Mouse (Mus musculus) skeletal muscle tissue, adult 2 months (tissue): Measurements from ENCODE around the gene Ghrhr.
A peak's percentile ranks its signal among the peaks of the same experiment; 100 is the strongest.

Source experiments
- DNase-seq: peaks from one replicate; pipeline ENCODE4 v3.0.0-alpha.2; 2012; ENCODE audit warnings: low read depth, low spot score

Ghrhr gene

GRCm38 (mm10) chr6:55353711-55354445 is 22.2 kb upstream of the Ghrhr start:
- DNase-seq = no peak

- DNase-seq = no peak
These were observed 21.5 kb upstream of the Ghrhr start for GRCm38 (mm10) chr6:55354456-55355117.

GRCm38 (mm10) chr6:55355575-55355974 is 20.5 kb upstream of the Ghrhr start:
- no peak for DNase-seq

- DNase-seq = no peak
These were observed 19.9 kb upstream of the Ghrhr start for GRCm38 (mm10) chr6:55356017-55356703.

- no peak for DNase-seq
These were observed 19.0 kb upstream of the Ghrhr start for GRCm38 (mm10) chr6:55356976-55357635.

GRCm38 (mm10) chr6:55357636-55358031 is 18.5 kb upstream of the Ghrhr start:
- DNase-seq = no peak

GRCm38 (mm10) chr6:55358731-55359143 is 17.4 kb upstream of the Ghrhr start:
- no peak for DNase-seq

- DNase-seq = no peak
These were observed 13.4 kb upstream of the Ghrhr start for GRCm38 (mm10) chr6:55362663-55363062.

- no peak for DNase-seq
These were observed 9.0 kb upstream of the Ghrhr start for GRCm38 (mm10) chr6:55367126-55367525.

GRCm38 (mm10) chr6:55370831-55371230 is 5.3 kb upstream of the Ghrhr start:
- no peak for DNase-seq

GRCm38 (mm10) chr6:55376511-55376910 is 416 bp downstream of the Ghrhr start:
- peak; percentile 53 for DNase-seq

GRCm38 (mm10) chr6:55377461-55377860 is 1.4 kb downstream of the Ghrhr start:
- DNase-seq = no peak

GRCm38 (mm10) chr6:55379641-55380335 is 3.7 kb downstream of the Ghrhr start:
- DNase-seq = no peak

GRCm38 (mm10) chr6:55381966-55382365 is 5.9 kb downstream of the Ghrhr start:
- no peak for DNase-seq

GRCm38 (mm10) chr6:55383897-55384296 is 7.8 kb downstream of the Ghrhr start:
- peak; percentile 32 for DNase-seq

- DNase-seq = no peak
These were observed 8.4 kb downstream of the Ghrhr start for GRCm38 (mm10) chr6:55384356-55384951.

GRCm38 (mm10) chr6:55388546-55389169 is 12.6 kb downstream of the Ghrhr start:
- no peak for DNase-seq

- no peak for DNase-seq
These were observed 13.2 kb downstream of the Ghrhr start for GRCm38 (mm10) chr6:55389321-55389720.

- DNase-seq = no peak
These were observed 15.7 kb downstream of the Ghrhr start for GRCm38 (mm10) chr6:55391814-55392213.

GRCm38 (mm10) chr6:55392453-55392852 is 16.4 kb downstream of the Ghrhr start:
- DNase-seq = no peak

GRCm38 (mm10) chr6:55394854-55395253 is 18.8 kb downstream of the Ghrhr start:
- DNase-seq = no peak
